Comparison of ENCODE assay signal across 8 mouse cellular contexts in the genomic region with DNA sequence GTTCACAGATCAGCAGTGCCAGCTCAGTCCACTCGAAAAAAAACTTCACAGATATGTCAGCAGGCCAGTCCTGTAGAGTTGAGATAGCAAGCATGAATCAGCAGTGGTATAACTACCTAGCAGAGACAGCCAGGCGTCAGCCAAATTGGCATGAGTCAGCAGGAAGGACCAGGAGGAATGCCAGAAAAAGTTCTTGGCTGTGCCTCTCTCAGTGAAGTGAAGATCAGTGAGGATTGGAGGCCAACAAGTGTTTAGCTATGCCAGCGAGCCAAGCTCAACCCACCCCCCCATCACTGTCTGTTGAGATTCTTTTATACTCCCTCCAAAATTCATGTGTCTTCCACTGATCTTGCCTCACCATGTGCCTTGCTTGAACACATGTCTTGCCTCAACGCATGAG.
A peak's percentile ranks its signal among the peaks of the same experiment; 100 is the strongest.
DNase-seq lines count a peak whose midpoint lies in the region; ATAC-seq lines count a peak whose summit lies in the region.
"Had no signal": no experiment of that assay in that cellular context is flagged by ENCODE, and none has a peak within 500 bp of the region (broad histone marks: within the 10 kb centered on the region; RNA-seq: fewer than 3 reads in every experiment).

No protein-coding gene starts in this region.

- WGBS in midbrain, embryonic 11.5 days: 83% methylated on average over 4 of the region's 4 CpGs
- 52% methylated on average over 4 of the region's 4 CpGs for WGBS in liver, embryonic 12.5 days (ENCODE audit: insufficient replicate concordance)

- no peaks in the 10 kb centered on the region for H3K4me1 ChIP-seq in midbrain, embryonic 11.5 days (ENCODE audit: control insufficient read depth, insufficient read depth, low read length)
- no peaks in the 10 kb centered on the region for H3K4me1 ChIP-seq in liver, embryonic 12.5 days

- H3K4me3 ChIP-seq in midbrain, embryonic 11.5 days (ENCODE audit: low read depth, low read length): no peak overlapping the region
- no peak overlapping the region for H3K4me3 ChIP-seq in liver, embryonic 12.5 days

- no peaks in the 10 kb centered on the region for H3K27me3 ChIP-seq in midbrain, embryonic 11.5 days (ENCODE audit: control insufficient read depth, insufficient read depth, low read length)
- no peaks in the 10 kb centered on the region for H3K27me3 ChIP-seq in liver, embryonic 12.5 days (replicated peaks)

- H3K36me3 ChIP-seq in midbrain, embryonic 11.5 days (ENCODE audit: control insufficient read depth, insufficient read depth, low read length): no peaks in the 10 kb centered on the region
- no peaks in the 10 kb centered on the region for H3K36me3 ChIP-seq in liver, embryonic 12.5 days

- H3K27ac ChIP-seq in midbrain, embryonic 11.5 days (ENCODE audit: low read depth, low read length): no peak overlapping the region
- H3K27ac ChIP-seq in liver, embryonic 12.5 days: no peak overlapping the region
- H3K27ac ChIP-seq: kidney, postnatal 0 days had no signal

- H3K9ac ChIP-seq in midbrain, embryonic 11.5 days (ENCODE audit: low read length): no peak overlapping the region
- H3K9ac ChIP-seq in liver, embryonic 12.5 days: no peak overlapping the region

- DNase-seq in 3134 (ENCODE audit: extremely low read depth, insufficient read length, low spot score) (peak; percentile 1), 3T3-L1 (ENCODE audit: low read depth, low spot score) (peak; percentile 91)
- peak; percentile 10 to 28 for DNase-seq in frontal cortex, postnatal 14 days (ENCODE audit: low spot score in 2 of 2)
- peak; percentile 48 to 60 for DNase-seq in left cerebral cortex, adult 18-20 months (ENCODE audit: low spot score in 2 of 2)
- DNase-seq in thymus, postnatal 0 days (ENCODE audit: low spot score): no peak
- DNase-seq in midbrain, embryonic 11.5 days (ENCODE audit: low spot score, missing footprints): no peak

- H3K4me2 ChIP-seq in midbrain, embryonic 11.5 days: no peak overlapping the region
- no peak overlapping the region for H3K4me2 ChIP-seq in liver, embryonic 12.5 days

- no peaks in the 10 kb centered on the region for H3K9me3 ChIP-seq in midbrain, embryonic 11.5 days (ENCODE audit: control insufficient read depth, low read length)
- H3K9me3 ChIP-seq in liver, embryonic 12.5 days (replicated peaks): no peaks in the 10 kb centered on the region

- no peak for ATAC-seq in midbrain, embryonic 11.5 days (ENCODE audit: low FRiP score)
- no peak for ATAC-seq in liver, embryonic 12.5 days

Comparison
In these comparisons a context has a peak if more than half of its experiments do, and no peak if none do; other contexts are left out.
1. DNase-seq: peak in 3134 (single experiment), 3T3-L1 (single experiment), frontal cortex, postnatal 14 days (2 of 2) and left cerebral cortex, adult 18-20 months (2 of 2); none in thymus, postnatal 0 days (single experiment) and midbrain, embryonic 11.5 days (single experiment).